Mouse (Mus musculus): Measurements from ENCODE around the gene Itpr2.
"Not testable (repeated sequence)": the region's sequence is repeated elsewhere in the genome, so short reads cannot be mapped to it uniquely, and the experiment has no call there.

The Itpr2 gene

GRCm38 (mm10) chr6:146468361-146468760 lies 33.7 kb downstream of the Itpr2 start:
- DNase-seq (ENCODE audit: low spot score), result no peak

GRCm38 (mm10) chr6:146464645-146465042 lies 37.4 kb downstream of the Itpr2 start:
- DNase-seq (ENCODE audit: low spot score), result not testable (repeated sequence)

- no peak for DNase-seq (ENCODE audit: low spot score)
Observed at GRCm38 (mm10) chr6:146464014-146464644, 37.9 kb downstream of the Itpr2 start.

- no peak for DNase-seq (ENCODE audit: low spot score)
Observed at GRCm38 (mm10) chr6:146460936-146461335, 41.1 kb downstream of the Itpr2 start.

- DNase-seq (ENCODE audit: low spot score), result no peak
Observed at GRCm38 (mm10) chr6:146458436-146458835, 43.6 kb downstream of the Itpr2 start.

GRCm38 (mm10) chr6:146456741-146457140 lies 45.3 kb downstream of the Itpr2 start:
- no peak for DNase-seq (ENCODE audit: low spot score)

GRCm38 (mm10) chr6:146454520-146455511 lies 47.2 kb downstream of the Itpr2 start:
- peak; percentile 89 for DNase-seq (ENCODE audit: low spot score)

- DNase-seq (ENCODE audit: low spot score), result no peak
Observed at GRCm38 (mm10) chr6:146452474-146452873, 49.5 kb downstream of the Itpr2 start.

GRCm38 (mm10) chr6:146446032-146446704 lies 55.9 kb downstream of the Itpr2 start:
- DNase-seq (ENCODE audit: low spot score), result no peak

- DNase-seq (ENCODE audit: low spot score), result no peak
Observed at GRCm38 (mm10) chr6:146439826-146440225, 62.2 kb downstream of the Itpr2 start.

GRCm38 (mm10) chr6:146439071-146439818 lies 62.8 kb downstream of the Itpr2 start:
- no peak for DNase-seq (ENCODE audit: low spot score)

GRCm38 (mm10) chr6:146438057-146438456 lies 64.0 kb downstream of the Itpr2 start:
- no peak for DNase-seq (ENCODE audit: low spot score)

- no peak for DNase-seq (ENCODE audit: low spot score)
Observed at GRCm38 (mm10) chr6:146436916-146437496, 65.0 kb downstream of the Itpr2 start.

- no peak for DNase-seq (ENCODE audit: low spot score)
Observed at GRCm38 (mm10) chr6:146434217-146434616, 67.8 kb downstream of the Itpr2 start.

- no peak for DNase-seq (ENCODE audit: low spot score)
Observed at GRCm38 (mm10) chr6:146432218-146432865, 69.7 kb downstream of the Itpr2 start.

GRCm38 (mm10) chr6:146431777-146432176 lies 70.2 kb downstream of the Itpr2 start:
- no peak for DNase-seq (ENCODE audit: low spot score)

- peak; percentile 61 for DNase-seq (ENCODE audit: low spot score)
Observed at GRCm38 (mm10) chr6:146429694-146430380, 72.2 kb downstream of the Itpr2 start.

- no peak for DNase-seq (ENCODE audit: low spot score)
Observed at GRCm38 (mm10) chr6:146424778-146425177, 77.2 kb downstream of the Itpr2 start.

- DNase-seq (ENCODE audit: low spot score), result no peak
Observed at GRCm38 (mm10) chr6:146424326-146424725, 77.7 kb downstream of the Itpr2 start.

GRCm38 (mm10) chr6:146420718-146421117 lies 81.3 kb downstream of the Itpr2 start:
- DNase-seq (ENCODE audit: low spot score), result no peak
